Mouse (Mus musculus) forebrain, embryonic 13.5 days (tissue): ENCODE data around the gene H2-M10.1. TPM values are rescaled to one million over a fixed set of nuclear protein-coding genes. Genes with fewer than 3 reads are reported as not detected.

Source experiments
- ATAC-seq: fragments of 200-750 bp; cut with Nextera tagmentation; 2 replicates; pipeline ENCODE4 v1.8.0; 2017
- H3K27ac ChIP-seq: fragments of 300-500 bp; sonication (generic); 2 replicates; pipeline ENCODE4 v1.5.1; 2015; ENCODE audit warnings: inconsistent platforms, mild to moderate bottlenecking, moderate library complexity
- H3K27me3 ChIP-seq: fragments of 300-500 bp; sonication (generic); 2 replicates; pipeline ENCODE4 v1.6.1; 2015; ENCODE audit warnings: mild to moderate bottlenecking, inconsistent platforms
- H3K36me3 ChIP-seq: fragments of 300-500 bp; sonication (generic); 2 replicates; pipeline ENCODE4 v1.6.1; 2015; ENCODE audit warnings: mild to moderate bottlenecking, inconsistent platforms; ENCODE audit not compliant: poor library complexity, severe bottlenecking
- H3K4me1 ChIP-seq: fragments of 300-500 bp; sonication (generic); 2 replicates; pipeline ENCODE4 v1.6.1; 2015; ENCODE audit warnings: inconsistent platforms
- H3K4me2 ChIP-seq: fragments of 300-500 bp; sonication (generic); 2 replicates; pipeline ENCODE4 v1.6.1; 2015; ENCODE audit warnings: inconsistent platforms, mild to moderate bottlenecking, moderate library complexity
- H3K4me3 ChIP-seq: fragments of 300-500 bp; sonication (generic); 2 replicates; pipeline ENCODE4 v1.5.1; 2015; ENCODE audit warnings: mild to moderate bottlenecking, inconsistent platforms
- H3K9ac ChIP-seq: fragments of 300-500 bp; sonication (generic); 2 replicates; pipeline ENCODE4 v1.6.1; 2015; ENCODE audit warnings: mild to moderate bottlenecking, inconsistent platforms
- H3K9me3 ChIP-seq: fragments of 300-500 bp; sonication (generic); replicated peaks from 2 replicates; pipeline ENCODE4 v1.6.1; 2016; ENCODE audit warnings: inconsistent platforms
- WGBS: fragments of 180-500 bp; shearing (Covaris S2); methylation state at CpG from one replicate; pipeline ENCODE4 v1.1.7; 2015; 5-methylcytosine and 5-hydroxymethylcytosine counted together
- polyA plus RNA-seq: library from polyadenylated mRNA; unstranded; fragments of >200 nt; fragmentation: Nextera tagmentation; extraction: Ambion mirVana; gene quantifications from 2 replicates; pipeline ENCODE4 v1.2.1, GENCODE M21; 2015

H2-M10.1 gene
- polyA plus RNA-seq, 1 experiment from 2014 or later: not detected

- H3K36me3 ChIP-seq: peaks cover 43% of the 10 kb centered on the region
- no peak overlapping the region for H3K27ac ChIP-seq
- H3K4me1 ChIP-seq: no peaks in the 10 kb centered on the region
- 94% methylated on average over 4 of the region's 4 CpGs for WGBS
- no peak overlapping the region for H3K4me2 ChIP-seq
- H3K9ac ChIP-seq: no peak overlapping the region
- no peaks in the 10 kb centered on the region for H3K27me3 ChIP-seq
- peaks cover 16% of the 10 kb centered on the region for H3K9me3 ChIP-seq
- ATAC-seq: no peak
- H3K4me3 ChIP-seq: no peak overlapping the region
Observed at GRCm38 (mm10) chr17:36281521-36282245, 44.3 kb downstream of the H2-M10.1 start.

GRCm38 (mm10) chr17:36274776-36275175 is 51.2 kb downstream of the H2-M10.1 start:
- no peak overlapping the region for H3K4me2 ChIP-seq
- H3K4me1 ChIP-seq: peaks cover 33% of the 10 kb centered on the region
- no peak overlapping the region for H3K27ac ChIP-seq
- H3K9ac ChIP-seq: no peak overlapping the region
- no peaks in the 10 kb centered on the region for H3K9me3 ChIP-seq
- ATAC-seq: no peak
- no peak overlapping the region for H3K4me3 ChIP-seq
- H3K27me3 ChIP-seq: no peaks in the 10 kb centered on the region
- peaks cover 32% of the 10 kb centered on the region for H3K36me3 ChIP-seq
- 90% methylated on average over 4 of the region's 4 CpGs for WGBS

- no peak for ATAC-seq
- H3K4me2 ChIP-seq: no peak overlapping the region; the same call in 1 of the 2 replicates
Observed at GRCm38 (mm10) chr17:36273796-36274195, 52.2 kb downstream of the H2-M10.1 start.

More at GRCm38 (mm10) chr17:36273796-36274195, 52.2 kb downstream of the H2-M10.1 start:
- no peaks in the 10 kb centered on the region for H3K9me3 ChIP-seq
- H3K27ac ChIP-seq: no peak overlapping the region
- H3K27me3 ChIP-seq: no peaks in the 10 kb centered on the region
- H3K4me1 ChIP-seq: peaks cover 35% of the 10 kb centered on the region
- 93% methylated on average over 4 of the region's 4 CpGs for WGBS
- H3K36me3 ChIP-seq: peaks cover 32% of the 10 kb centered on the region
- H3K9ac ChIP-seq: no peak overlapping the region
- H3K4me3 ChIP-seq: no peak overlapping the region

Other genes with a start within 250 kb of the H2-M10.1 start
- not detected in 2 replicates for gene Gm19684, start 204.5 kb downstream of the H2-M10.1 start, polyA plus RNA-seq
- gene Gm7030, start 196.7 kb downstream of the H2-M10.1 start, polyA plus RNA-seq: not detected in 2 replicates
- gene Gm8909, start 157.6 kb downstream of the H2-M10.1 start, polyA plus RNA-seq: not detected in 2 replicates
- gene H2-T3, start 135.9 kb downstream of the H2-M10.1 start, polyA plus RNA-seq: not detected in 2 replicates
- gene Rpp21, start 68.1 kb downstream of the H2-M10.1 start, polyA plus RNA-seq: 92.5 and 97.4 TPM in 2 replicates
- gene Trim39, start 53.9 kb downstream of the H2-M10.1 start, polyA plus RNA-seq: 24.5 and 25.8 TPM in 2 replicates
- not detected in 2 replicates for gene H2-M10.2, start 39.7 kb downstream of the H2-M10.1 start, polyA plus RNA-seq
- gene H2-M10.3, start 42.3 kb upstream of the H2-M10.1 start, polyA plus RNA-seq: not detected in 2 replicates
- gene H2-M10.4, start 136.2 kb upstream of the H2-M10.1 start, polyA plus RNA-seq: not detected in 2 replicates
- gene H2-M11, start 220.9 kb upstream of the H2-M10.1 start, polyA plus RNA-seq: not detected in 2 replicates